23 mouse cellular contexts compared by ENCODE assay signal in the genomic region with DNA sequence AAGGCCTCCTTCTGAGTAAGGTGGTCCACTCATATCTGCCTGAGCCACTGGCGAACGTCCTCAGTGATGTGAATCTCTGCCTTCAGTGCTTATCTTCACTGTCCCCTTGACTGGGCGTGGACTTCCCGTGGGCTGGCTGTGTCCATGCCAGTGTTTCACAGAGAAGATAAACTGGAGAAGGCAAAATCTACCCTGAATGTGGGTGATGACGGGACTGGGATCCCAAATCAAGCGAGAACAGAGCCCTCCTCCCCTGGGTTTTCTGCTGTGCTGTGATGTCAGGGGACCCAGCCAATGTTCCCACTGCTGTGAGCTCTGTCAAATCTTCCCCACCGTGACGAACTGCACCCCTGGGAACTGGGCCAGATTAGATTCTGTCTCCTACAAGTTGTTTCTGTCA. TPM values are rescaled to one million over a fixed set of nuclear protein-coding genes. Genes with fewer than 3 reads are reported as not detected.
DNase-seq lines count a peak whose midpoint lies in the region; ATAC-seq and TF ChIP-seq lines count a peak whose summit lies in the region.
"Had no signal": no experiment of that assay in that cellular context is flagged by ENCODE, and none has a peak within 500 bp of the region (broad histone marks: within the 10 kb centered on the region; RNA-seq: fewer than 3 reads in every experiment).

No protein-coding gene starts in this region.

- H3K4me1 ChIP-seq in heart, embryonic 15.5 days (replicated peaks), result peaks cover 7% of the 10 kb centered on the region
- peaks cover 8% of the 10 kb centered on the region for H3K4me1 ChIP-seq in stomach, embryonic 15.5 days
- H3K4me1 ChIP-seq in stomach, postnatal 0 days (replicated peaks; ENCODE audit: control insufficient read depth, insufficient read depth), result no peaks in the 10 kb centered on the region
- H3K4me1 ChIP-seq: intestine, embryonic 15.5 days; neural tube, embryonic 15.5 days had no signal

- no peaks in the 10 kb centered on the region for H3K9me3 ChIP-seq in heart, embryonic 15.5 days (replicated peaks)
- no peaks in the 10 kb centered on the region for H3K9me3 ChIP-seq in stomach, embryonic 15.5 days
- no peaks in the 10 kb centered on the region for H3K9me3 ChIP-seq in stomach, postnatal 0 days (ENCODE audit: control insufficient read depth, low read length)
- H3K9me3 ChIP-seq: embryonic facial prominence, embryonic 12.5 days; intestine, embryonic 15.5 days; neural tube, embryonic 15.5 days had no signal

- no peaks in the 10 kb centered on the region for H3K36me3 ChIP-seq in heart, embryonic 15.5 days
- no peaks in the 10 kb centered on the region for H3K36me3 ChIP-seq in stomach, embryonic 15.5 days
- H3K36me3 ChIP-seq in stomach, postnatal 0 days (ENCODE audit: control insufficient read depth, insufficient read depth, low read length), result no peaks in the 10 kb centered on the region
- H3K36me3 ChIP-seq: embryonic facial prominence, embryonic 12.5 days; intestine, embryonic 15.5 days; midbrain, embryonic 13.5 days; neural tube, embryonic 15.5 days had no signal

- no peak overlapping the region for H3K27ac ChIP-seq in heart, embryonic 15.5 days
- H3K27ac ChIP-seq in stomach, embryonic 15.5 days, result no peak overlapping the region
- no peak overlapping the region for H3K27ac ChIP-seq in stomach, postnatal 0 days (replicated peaks)
- H3K27ac ChIP-seq: embryonic facial prominence, embryonic 12.5 days; heart, adult 2 months; intestine, embryonic 15.5 days; layer of hippocampus, adult 2 months; midbrain, embryonic 13.5 days; neural tube, embryonic 15.5 days had no signal

- no peak for TF ChIP-seq CTCF in stomach, postnatal 0 days (IDR thresholded peaks at IDR 0.05; ENCODE audit: low read depth)

- H3K4me2 ChIP-seq in heart, embryonic 15.5 days, result no peak overlapping the region
- H3K4me2 ChIP-seq in stomach, embryonic 15.5 days, result no peak overlapping the region
- no peak overlapping the region for H3K4me2 ChIP-seq in stomach, postnatal 0 days (replicated peaks; ENCODE audit: low read depth)
- H3K4me2 ChIP-seq: embryonic facial prominence, embryonic 12.5 days; intestine, embryonic 15.5 days; midbrain, embryonic 13.5 days; neural tube, embryonic 15.5 days had no signal

- TF ChIP-seq EP300 in stomach, postnatal 0 days (optimal IDR thresholded peaks at IDR 0.05), result no peak

- H3K27me3 ChIP-seq in heart, embryonic 15.5 days, result no peaks in the 10 kb centered on the region
- H3K27me3 ChIP-seq in stomach, embryonic 15.5 days (replicated peaks), result no peaks in the 10 kb centered on the region
- no peaks in the 10 kb centered on the region for H3K27me3 ChIP-seq in stomach, postnatal 0 days (ENCODE audit: control insufficient read depth, insufficient read depth, low read length)
- H3K27me3 ChIP-seq: embryonic facial prominence, embryonic 12.5 days; intestine, embryonic 15.5 days; midbrain, embryonic 13.5 days; neural tube, embryonic 15.5 days had no signal

- H3K4me3 ChIP-seq in heart, embryonic 15.5 days, result no peak overlapping the region
- H3K4me3 ChIP-seq in stomach, embryonic 15.5 days (replicated peaks), result no peak overlapping the region
- H3K4me3 ChIP-seq in stomach, postnatal 0 days (ENCODE audit: low read depth, low read length), result no peak overlapping the region
- H3K4me3 ChIP-seq: embryonic facial prominence, embryonic 12.5 days; heart, adult 2 months; intestine, embryonic 15.5 days; layer of hippocampus, adult 2 months; midbrain, embryonic 13.5 days; neural tube, embryonic 15.5 days had no signal

- intact Hi-C loops in heart, postnatal 25 days (cut with DNase I), result no loop called here

- 0 out of 2 replicates have a peak, but pooled peaks have one; percentile 18 for ATAC-seq in heart, embryonic 15.5 days (replicated peaks; ENCODE audit: insufficient number of reproducible peaks, insufficient read depth, low FRiP score, low read depth)
- 0 out of 2 replicates have a peak, but pooled peaks have one; percentile 10 for ATAC-seq in stomach, embryonic 15.5 days (ENCODE audit: insufficient read depth, low FRiP score, low read depth)
- ATAC-seq in stomach, postnatal 0 days (ENCODE audit: low FRiP score, low TSS enrichment), result no peak
- ATAC-seq: intestine, embryonic 15.5 days; midbrain, embryonic 13.5 days had no signal

- WGBS in heart, embryonic 15.5 days, result 26% methylated on average over 8 of the region's 8 CpGs
- WGBS in stomach, embryonic 15.5 days, result 57% methylated on average over 8 of the region's 8 CpGs
- 55% methylated on average over 8 of the region's 8 CpGs for WGBS in stomach, postnatal 0 days

- no peak for DNase-seq in heart, postnatal 25 days (ENCODE audit: low spot score)
- no peak for DNase-seq in stomach, postnatal 0 days (ENCODE audit: low spot score)
- DNase-seq in lung, postnatal 14 days, result peak; percentile 52
- DNase-seq in embryo, embryonic 9.5 days (ENCODE audit: extremely low spot score), result no peak
- no peak for DNase-seq in layer of hippocampus, adult 9-11 months
- DNase-seq: adrenal gland, postnatal 10 days; B cell, adult 2 months; cerebellum, postnatal 36 days; heart, adult 2 months; kidney, postnatal 10 days; left cerebral cortex, postnatal 4 days; thymus, postnatal 4 days had no signal

- H3K9ac ChIP-seq in heart, embryonic 15.5 days, result no peak overlapping the region
- H3K9ac ChIP-seq in stomach, embryonic 15.5 days, result no peak overlapping the region
- H3K9ac ChIP-seq in stomach, postnatal 0 days (ENCODE audit: low read length), result no peak overlapping the region
- H3K9ac ChIP-seq: embryonic facial prominence, embryonic 12.5 days; intestine, embryonic 15.5 days; midbrain, embryonic 13.5 days; neural tube, embryonic 15.5 days had no signal

RNA-seq across cellular contexts. Expression of gene Lmntd1, which starts 46.8 kb away (rescaled TPM):
- 12.5 and 13.1 TPM in 2 replicates for polyA plus RNA-seq in heart, embryonic 15.5 days (2015; fragmentation: Nextera tagmentation; extraction: Ambion mirVana)
- total RNA-seq in heart, postnatal 25 days (2021), result 1 to 10 TPM; 2.1 to 2.3 TPM
- 0.97 and 1.3 TPM in 2 replicates for polyA plus RNA-seq in stomach, embryonic 15.5 days (2015; fragmentation: Nextera tagmentation; extraction: Ambion mirVana)
- 0.16 and 0.18 TPM in 2 replicates for polyA plus RNA-seq in stomach, postnatal 0 days (2015; fragmentation: Nextera tagmentation; extraction: Ambion mirVana)
- polyA plus RNA-seq: hindbrain, embryonic 11.5 days; liver, embryonic 16.5 days had no signal

RNA-seq across cellular contexts. Expression of gene Tuba3b, which starts 48.3 kb away (rescaled TPM):
- 0.39 TPM in 1 of 2 replicates, not detected in the other for polyA plus RNA-seq in heart, embryonic 15.5 days (2015; fragmentation: Nextera tagmentation; extraction: Ambion mirVana)
- total RNA-seq in heart, postnatal 25 days (2021), result under 1 TPM in 1 of 2 experiments, not detected in 1; 0.20 TPM
- not detected in 2 replicates for polyA plus RNA-seq in stomach, embryonic 15.5 days (2015; fragmentation: Nextera tagmentation; extraction: Ambion mirVana)
- not detected in 2 replicates for polyA plus RNA-seq in stomach, postnatal 0 days (2015; fragmentation: Nextera tagmentation; extraction: Ambion mirVana)
- total RNA-seq: adrenal gland, postnatal 10 days; gastrocnemius, adult 8-10 months; layer of hippocampus, adult 2 months; left cerebral cortex, adult 18-20 months; left cerebral cortex, postnatal 4 days had no signal
- polyA plus RNA-seq: embryonic facial prominence, embryonic 12.5 days; hindbrain, embryonic 11.5 days; intestine, embryonic 15.5 days; liver, embryonic 16.5 days; midbrain, embryonic 13.5 days; neural tube, embryonic 15.5 days had no signal
